Mouse (Mus musculus) urinary bladder, postnatal 25 days (tissue): ENCODE data around the gene Nipal3.

Source experiments
- DNase-seq: peaks from one replicate; pipeline ENCODE4 v3.0.0; 2022; ENCODE audit warnings: low spot score

The Nipal3 gene

GRCm38 (mm10) chr4:135494521-135495396 is at the start of gene Nipal3, which contains the start of gene Stpg1:
TSS of gene Nipal3 (minus strand) at chr4:135495038.
TSS of gene Stpg1 (plus strand) at chr4:135494790.
- DNase-seq, result peak; percentile 67

- DNase-seq, result peak; percentile 42
These were observed 49.4 kb upstream of the Nipal3 start for GRCm38 (mm10) chr4:135544284-135544683.

- no peak for DNase-seq
These were observed 45.2 kb upstream of the Nipal3 start for GRCm38 (mm10) chr4:135540057-135540456.

GRCm38 (mm10) chr4:135539056-135539455 is 44.2 kb upstream of the Nipal3 start:
- DNase-seq, result no peak

- no peak for DNase-seq
These were observed 40.2 kb upstream of the Nipal3 start for GRCm38 (mm10) chr4:135535021-135535420.

GRCm38 (mm10) chr4:135533001-135533400 is 38.2 kb upstream of the Nipal3 start:
- no peak for DNase-seq

GRCm38 (mm10) chr4:135531771-135532613 is 37.2 kb upstream of the Nipal3 start:
- no peak for DNase-seq

- no peak for DNase-seq
These were observed 36.4 kb upstream of the Nipal3 start for GRCm38 (mm10) chr4:135531236-135531635.

GRCm38 (mm10) chr4:135530270-135530669 is 35.4 kb upstream of the Nipal3 start:
- no peak for DNase-seq

GRCm38 (mm10) chr4:135526039-135526710 is 31.3 kb upstream of the Nipal3 start:
- no peak for DNase-seq

GRCm38 (mm10) chr4:135525057-135525456 is 30.2 kb upstream of the Nipal3 start:
- DNase-seq, result no peak

GRCm38 (mm10) chr4:135523939-135524338 is 29.1 kb upstream of the Nipal3 start:
- DNase-seq, result no peak

- DNase-seq, result no peak
These were observed 25.6 kb upstream of the Nipal3 start for GRCm38 (mm10) chr4:135520421-135520820.

- no peak for DNase-seq
These were observed 23.3 kb upstream of the Nipal3 start for GRCm38 (mm10) chr4:135518135-135518534.

- DNase-seq, result peak; percentile 64
These were observed 21.8 kb upstream of the Nipal3 start for GRCm38 (mm10) chr4:135516351-135517316.

- no peak for DNase-seq
These were observed 20.1 kb upstream of the Nipal3 start for GRCm38 (mm10) chr4:135514925-135515324.

- no peak for DNase-seq
These were observed 19.0 kb upstream of the Nipal3 start for GRCm38 (mm10) chr4:135513865-135514264.

GRCm38 (mm10) chr4:135509515-135509914 is 14.7 kb upstream of the Nipal3 start:
- DNase-seq, result no peak

GRCm38 (mm10) chr4:135508419-135509039 is 13.7 kb upstream of the Nipal3 start:
- DNase-seq, result peak; percentile 75

GRCm38 (mm10) chr4:135507547-135508350 is 12.9 kb upstream of the Nipal3 start:
- no peak for DNase-seq
